Mouse (Mus musculus) c-Kit-positive CD71-negative TER-119-negative erythroid progenitor cells, embryonic 14.5 days (primary cell): ENCODE measurements at regions not wholly inside any gene's neighbourhood (a gene's known extent, or its start where the extent isn't known, plus 50 kb on each side); places are given as distances from the start of the nearest gene placed in this dataset.

Experiments used
- DNase-seq: peaks from one replicate; pipeline ENCODE4 v3.0.0-alpha.2; 2013; ENCODE audit warnings: low read depth

DNA sequence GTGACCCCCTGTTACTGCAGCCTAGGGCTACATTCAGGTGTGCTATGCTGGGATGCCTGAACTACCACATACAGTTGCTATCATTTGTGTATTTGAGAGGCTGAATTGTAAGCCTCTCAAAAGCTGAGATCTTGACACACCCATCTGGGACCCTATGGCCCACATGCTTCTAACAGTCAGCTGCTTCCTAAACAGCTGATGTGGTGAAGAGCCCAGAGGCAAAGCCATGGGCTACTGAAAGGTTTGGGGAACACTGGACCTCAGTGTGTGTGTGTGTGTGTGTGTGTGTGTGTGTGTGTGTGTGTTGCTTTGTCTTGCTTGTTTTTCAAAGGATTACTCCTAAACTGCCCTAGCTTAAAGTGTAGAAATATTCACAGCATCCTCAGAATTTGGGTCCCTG is 75.0 kb downstream of the Lbh start:
- no peak for DNase-seq

DNA sequence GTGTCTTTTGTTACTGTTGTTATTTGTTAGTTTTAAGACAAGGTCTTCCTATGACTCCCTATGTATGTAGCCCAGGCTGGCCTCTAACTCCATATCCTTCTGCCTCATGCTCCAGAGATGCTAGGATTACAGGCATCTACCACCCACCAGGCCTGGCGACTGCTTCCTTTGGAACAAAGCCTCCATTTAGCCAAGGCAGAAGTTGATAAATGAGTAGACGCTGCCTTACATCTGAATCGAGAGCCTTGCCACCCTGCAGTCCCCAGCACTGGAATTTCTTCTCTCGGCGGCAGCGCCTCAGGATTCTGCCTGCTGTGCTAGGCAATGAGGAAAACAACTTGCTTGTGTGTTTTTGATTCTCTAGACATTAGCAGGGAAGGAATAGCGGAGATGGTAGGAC is 75.5 kb downstream of the Lbh start:
- no peak for DNase-seq

DNA sequence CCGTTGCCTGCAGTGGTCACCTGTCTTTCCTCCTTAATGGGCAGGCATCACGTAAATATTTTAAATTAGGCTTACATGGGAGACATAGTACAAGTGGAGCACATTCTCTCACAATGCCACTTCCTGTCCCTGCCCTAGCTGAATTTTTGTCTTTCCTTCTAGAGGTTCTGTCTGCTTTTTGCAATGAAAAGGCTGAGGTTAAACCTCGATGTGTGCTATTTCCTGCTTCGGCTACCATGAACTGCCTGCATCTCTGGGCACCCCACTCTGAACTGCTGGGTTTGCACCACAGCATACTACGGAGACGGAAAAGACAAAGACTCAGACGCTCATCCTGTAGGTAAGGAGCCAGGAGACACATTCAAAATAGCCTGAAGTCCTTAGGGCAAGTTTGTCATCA is 78.4 kb downstream of the Lbh start:
- no peak for DNase-seq

DNA sequence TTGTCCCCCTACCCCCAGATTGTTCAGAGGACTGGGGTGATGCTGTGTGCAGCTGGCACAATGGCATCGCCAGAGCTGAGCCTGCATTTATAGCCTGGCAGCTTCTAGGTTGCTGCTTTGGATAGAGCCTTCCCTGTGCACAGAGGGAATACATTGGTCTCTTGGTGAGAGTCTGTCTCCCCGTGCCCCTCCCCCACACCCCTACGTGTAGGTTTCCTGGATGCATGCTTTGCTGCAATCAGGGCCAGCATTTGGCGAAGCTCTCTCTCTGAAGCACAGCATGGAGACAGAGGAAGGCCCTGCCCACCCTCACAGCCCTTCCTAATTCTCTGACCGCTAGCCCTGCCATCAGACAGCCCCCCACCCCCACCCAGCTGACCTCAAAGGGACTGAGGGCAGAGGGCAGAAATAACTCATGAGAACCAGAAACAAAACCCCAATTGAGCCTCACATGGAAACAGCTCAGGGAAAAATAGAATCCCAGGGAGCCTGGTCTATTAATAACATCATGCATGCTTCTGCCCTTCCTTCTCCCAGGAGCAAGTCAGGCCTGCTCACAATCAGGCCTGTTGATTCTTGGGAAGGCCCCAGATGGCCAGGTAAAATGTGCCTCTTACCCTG is 79.3 kb downstream of the Lbh start:
- no peak for DNase-seq

DNA sequence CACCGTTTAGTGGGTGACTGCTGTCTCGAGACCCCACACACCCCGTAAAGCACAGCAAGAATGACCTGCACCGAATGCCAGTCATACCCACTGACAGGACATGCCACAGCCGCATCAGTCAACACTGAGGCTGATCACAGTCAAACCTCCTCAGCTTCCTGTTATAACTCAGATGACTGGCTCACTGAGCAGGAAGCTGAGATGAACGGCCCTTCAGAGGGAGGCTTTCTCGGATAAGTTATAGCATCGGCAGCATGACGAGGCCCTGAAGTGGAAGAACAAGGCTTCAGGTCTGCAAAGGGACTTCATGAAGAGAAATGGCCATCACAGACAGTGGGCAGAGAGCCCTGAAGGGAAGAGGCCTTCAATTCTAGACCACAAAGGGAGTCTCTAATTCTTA is 87.0 kb downstream of the Lbh start:
- no peak for DNase-seq

DNA sequence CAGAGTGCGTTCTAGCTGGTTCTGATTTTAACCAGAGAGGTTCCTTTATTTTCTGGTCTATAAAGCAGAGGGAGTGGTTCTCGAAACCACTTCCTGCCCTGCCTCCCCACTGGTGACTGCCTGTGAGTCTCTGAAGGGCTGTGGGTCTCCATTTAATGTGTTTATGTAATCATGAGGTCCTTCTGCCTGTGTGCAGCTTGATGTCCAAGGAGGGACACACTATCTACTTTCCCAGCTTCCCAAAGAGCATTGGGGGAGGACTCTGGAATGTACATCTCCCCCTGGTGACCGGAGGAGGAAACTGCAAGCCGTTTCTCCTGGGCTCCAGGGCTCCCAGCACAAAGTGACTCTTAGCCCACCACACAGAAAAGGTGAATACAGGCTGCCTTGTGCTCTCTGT is 90.8 kb downstream of the Lbh start:
- peak; percentile 33 for DNase-seq

DNA sequence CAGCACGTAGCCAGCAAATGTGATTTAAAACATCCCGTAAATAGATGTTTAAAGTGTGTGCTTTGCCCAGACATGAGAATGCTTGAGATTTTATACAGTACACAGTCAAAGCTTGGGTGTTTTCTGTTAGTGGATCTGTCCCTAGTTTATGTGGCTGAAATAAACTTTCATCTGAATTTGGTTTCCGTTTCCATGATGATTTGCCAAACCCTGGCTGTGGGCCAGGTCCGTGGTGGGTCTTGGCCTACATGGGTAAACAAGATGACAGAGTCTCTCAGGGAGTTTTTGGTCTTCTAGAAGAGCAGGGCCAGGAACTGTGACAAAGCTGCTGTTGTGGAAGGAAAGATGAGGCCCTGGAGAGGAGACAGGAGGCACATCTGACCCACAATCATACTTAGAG is 91.9 kb downstream of the Lbh start:
- no peak for DNase-seq

DNA sequence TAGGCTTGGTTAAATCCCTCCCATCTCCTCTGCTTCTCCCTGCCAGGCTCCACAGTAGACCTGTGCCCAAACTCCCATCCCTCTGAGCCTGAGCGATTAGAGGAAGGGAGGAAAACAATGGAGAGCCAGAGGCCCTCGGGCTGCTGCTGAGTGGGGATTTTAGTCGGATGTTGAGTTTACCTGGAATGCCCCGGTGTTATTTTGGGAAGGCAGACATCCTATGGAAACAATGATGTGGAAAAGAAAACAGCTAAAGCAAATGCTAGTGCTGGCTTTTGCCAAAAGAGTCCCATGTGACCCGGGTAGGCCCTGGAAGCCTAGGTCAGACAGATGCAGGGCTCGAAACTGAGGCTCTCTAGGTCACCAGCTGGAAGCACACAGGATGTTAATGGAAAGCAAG is 94.3 kb downstream of the Lbh start:
- no peak for DNase-seq

DNA sequence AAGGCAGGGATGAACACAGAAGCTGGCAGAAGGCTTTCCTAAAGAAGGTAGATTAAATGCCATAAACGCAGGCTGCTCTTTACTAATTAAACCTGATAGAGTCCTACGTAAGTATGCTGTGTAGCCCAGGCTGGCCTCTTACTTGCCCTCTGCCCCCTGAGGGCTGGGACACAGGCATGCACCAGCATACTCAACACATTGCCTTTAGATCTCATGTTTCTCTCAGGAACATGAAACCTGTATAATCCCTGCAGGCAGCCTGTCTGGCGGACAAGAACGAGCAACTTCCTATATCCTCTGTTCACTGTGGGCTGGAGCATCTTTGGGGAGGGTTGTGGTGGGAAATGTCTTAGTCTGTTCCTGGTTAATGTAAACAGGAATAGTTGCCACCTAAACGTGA is 94.8 kb upstream of the Lclat1 start:
- no peak for DNase-seq

DNA sequence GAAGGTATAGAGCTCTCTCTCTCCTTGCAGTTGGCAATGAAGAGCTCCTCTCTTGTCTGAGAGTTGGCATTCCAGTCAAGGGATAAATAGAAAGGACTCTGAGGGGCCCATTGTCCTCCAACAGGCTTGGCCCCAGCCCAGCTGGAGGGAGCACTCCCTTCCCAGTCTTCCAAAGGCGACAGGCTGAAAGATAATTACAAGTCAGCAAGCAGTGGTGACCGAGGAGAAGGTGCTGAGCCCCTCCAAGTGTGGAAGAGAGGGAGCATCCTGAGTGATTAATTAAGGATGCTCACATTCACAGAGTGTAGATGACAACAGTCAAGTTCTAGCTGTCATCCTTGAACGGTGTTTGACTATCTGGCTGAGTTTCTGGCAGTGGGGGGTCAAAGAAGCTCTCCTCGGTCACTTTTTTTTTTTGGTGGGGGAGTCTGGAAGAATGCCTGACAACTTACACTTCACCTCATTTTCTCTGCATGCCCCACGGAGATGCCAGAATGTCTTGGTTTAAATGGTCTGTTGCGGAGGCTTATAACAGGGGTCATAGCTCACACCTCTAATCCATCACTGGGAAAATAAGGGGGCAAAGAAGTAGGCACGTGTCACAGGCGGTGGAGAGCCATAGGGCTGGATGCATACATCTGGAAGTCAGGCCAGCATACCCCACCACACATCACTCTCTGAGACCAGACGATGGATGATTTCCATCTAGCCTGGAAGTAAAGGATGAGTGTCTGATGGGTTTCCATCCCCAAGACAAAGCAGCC is 93.5 kb upstream of the Lclat1 start:
- no peak for DNase-seq

DNA sequence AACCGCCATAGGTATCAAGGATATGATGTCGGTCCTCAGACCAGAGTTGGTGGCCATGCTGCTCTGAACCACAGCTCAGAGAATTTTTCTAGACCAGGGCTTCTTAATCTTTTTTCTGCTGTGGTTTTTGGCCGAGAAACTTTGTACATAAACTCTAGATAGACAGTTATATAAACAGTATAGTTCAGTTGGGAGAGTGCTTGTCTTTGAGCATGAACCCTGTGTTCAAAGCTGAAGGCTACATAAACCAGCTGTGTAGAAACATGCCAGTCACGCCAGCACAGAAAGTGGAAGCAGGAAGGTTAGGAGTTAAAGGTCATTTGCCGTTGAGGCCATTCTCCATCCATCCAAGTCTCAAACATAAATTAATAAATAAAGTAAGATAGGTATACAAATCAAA is 90.6 kb upstream of the Lclat1 start:
- DNase-seq, result no peak

DNA sequence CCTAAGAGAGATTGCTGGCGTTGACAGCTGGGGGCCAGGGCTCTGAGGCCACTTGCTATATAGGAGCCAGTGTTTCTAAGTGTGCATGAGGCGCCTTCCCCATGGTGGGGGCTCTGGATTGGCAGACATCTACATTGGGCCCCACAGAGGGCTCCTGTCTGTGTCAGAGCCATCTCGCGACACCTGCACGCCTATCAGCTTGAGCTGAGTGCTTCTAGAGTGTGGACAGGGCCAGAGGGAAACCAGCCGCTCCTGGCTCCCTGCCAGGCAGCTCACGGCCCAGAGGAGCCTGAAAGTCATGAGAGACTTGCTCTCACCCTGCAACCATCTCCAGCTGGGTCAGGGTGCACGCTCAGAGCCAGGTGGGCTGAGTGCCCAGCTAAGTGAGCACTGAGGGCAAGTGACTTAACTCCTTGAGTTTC is 85.1 kb upstream of the Lclat1 start:
- no peak for DNase-seq

DNA sequence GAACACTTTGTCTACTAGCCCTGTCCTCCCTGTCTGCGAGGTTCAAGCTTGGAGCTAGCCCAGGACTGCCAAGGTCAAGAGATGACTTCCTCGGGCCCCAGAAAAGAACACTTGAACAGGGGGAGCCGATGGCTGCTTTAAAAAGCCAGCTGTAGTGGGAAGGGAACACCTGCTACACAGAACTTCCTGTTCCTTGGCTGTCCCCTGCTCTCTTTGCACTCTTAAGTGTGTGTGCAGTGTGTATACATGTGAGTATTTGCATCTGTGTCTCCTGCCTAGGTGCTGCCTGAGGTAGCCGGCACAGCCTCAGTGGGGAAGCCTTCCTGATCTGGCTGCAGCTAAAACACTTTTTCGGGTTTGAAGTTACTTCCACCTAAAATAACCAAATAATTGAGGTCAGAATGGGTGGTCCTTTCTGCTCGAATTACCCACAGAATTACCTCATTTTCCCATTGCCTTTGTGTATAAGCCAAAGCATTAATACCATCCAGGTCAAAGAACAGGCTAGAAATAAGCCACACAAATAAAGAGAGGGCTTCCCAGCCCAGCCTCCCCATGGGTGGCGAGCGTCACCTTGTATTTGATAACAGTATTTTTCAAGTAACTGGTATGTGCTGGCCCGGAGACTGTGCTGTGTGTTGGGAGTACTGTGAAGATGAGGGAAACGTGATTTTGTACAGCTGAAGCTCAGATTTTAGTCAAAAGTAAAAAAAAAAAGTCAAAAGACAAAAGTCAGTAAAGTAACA is 84.2 kb upstream of the Lclat1 start:
- DNase-seq, result no peak

DNA sequence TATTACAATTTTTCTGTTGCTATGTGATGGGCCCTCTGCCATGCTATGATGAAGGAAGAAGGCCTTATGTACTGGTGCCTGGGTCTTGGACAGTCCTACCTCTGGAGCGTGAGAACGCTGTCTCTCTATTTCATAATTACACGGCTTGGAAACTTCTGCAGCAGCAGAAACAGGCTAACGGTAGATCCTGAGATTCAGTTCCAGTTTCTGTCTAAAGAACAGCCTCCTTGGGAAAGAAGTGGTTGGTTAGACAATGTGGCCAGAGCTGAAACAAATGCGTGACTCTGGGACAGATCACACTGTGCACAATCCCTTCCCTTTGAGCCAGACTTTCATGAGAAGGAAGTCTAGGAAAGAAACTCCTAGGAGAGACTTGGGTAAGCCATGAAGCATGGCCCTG is 80.7 kb upstream of the Lclat1 start:
- DNase-seq, result no peak

DNA sequence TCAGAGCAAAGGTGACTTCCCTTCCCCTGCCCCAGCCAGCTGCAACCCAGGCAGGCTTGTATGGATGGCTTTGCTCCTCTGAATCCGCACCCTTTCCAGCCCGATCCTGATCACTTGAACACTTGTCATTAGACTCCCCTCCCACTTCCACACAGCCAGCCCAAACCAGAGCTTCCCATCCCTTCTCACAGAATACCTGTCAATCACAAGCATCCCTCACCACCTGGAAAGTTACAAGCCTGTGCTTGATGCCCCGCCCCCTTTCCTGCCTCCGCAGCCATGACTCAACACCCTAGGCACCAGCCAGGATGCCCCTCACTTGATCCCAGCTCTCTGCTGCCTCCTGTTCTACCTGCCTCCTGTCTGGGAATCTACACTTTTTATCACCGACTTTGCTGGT is 76.0 kb upstream of the Lclat1 start:
- DNase-seq, result no peak

DNA sequence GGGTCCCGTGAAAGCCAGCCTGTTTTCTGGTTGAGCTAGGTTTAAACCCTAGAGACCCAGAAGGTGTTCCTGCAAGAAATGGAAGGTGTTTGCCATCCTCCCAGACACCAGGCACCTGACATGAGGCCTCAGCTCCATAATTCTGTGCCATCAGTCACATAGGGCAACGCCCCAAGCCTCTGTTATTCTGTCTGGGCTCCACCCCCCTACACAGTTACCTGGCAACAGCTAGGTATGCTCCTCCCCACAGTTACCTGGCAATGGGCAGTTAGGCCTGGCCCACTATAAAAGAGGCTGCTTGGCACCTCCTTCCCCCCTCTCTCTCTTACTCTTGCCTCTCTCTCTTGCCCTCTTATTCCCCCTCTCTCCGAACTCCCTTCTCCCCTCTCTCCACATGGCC is 75.5 kb upstream of the Lclat1 start:
- no peak for DNase-seq

DNA sequence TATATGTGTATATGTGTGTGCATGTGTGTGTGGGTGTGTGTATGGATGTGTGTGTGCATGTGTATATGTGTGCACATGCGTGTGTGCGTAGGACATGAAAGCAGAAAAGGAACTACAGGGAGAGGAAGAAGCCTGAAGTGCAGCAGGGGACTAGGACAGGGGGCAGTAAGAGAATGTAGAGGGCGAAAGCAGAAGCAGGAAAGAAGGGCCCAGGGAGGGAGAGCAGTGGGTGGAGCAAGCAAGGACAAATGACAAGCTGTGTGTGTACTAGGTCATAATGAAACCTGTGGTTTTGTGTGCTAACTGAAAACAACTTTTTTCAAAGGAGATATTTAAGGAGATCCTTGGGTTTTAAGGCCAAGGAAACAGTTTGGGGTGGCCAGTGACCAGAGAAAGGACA is 73.4 kb upstream of the Lclat1 start:
- peak; percentile 34 for DNase-seq

DNA sequence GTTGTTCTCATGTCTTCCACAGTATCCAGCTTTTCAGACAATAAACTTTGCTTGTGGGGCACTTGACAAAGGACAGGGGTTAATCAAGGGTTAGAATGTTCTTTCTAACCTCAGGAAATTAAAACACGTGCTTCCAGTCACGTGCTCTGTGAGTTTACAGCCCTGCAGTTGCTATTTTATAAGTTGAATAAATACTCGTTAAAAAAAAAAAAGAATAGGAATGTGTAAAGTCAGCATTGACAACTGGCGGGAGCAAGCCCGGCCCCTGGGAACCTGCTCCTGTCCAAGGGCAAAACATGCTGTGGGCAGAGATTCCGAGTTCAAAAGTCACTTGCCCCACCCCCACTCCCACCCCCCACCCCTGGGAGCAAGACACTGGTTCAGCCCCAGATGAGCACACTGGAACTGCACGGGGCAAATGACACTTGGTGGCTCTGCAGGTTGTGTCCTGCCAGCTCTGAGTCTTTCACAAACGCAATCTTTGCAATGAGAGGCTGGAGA is 72.8 kb upstream of the Lclat1 start:
- no peak for DNase-seq

DNA sequence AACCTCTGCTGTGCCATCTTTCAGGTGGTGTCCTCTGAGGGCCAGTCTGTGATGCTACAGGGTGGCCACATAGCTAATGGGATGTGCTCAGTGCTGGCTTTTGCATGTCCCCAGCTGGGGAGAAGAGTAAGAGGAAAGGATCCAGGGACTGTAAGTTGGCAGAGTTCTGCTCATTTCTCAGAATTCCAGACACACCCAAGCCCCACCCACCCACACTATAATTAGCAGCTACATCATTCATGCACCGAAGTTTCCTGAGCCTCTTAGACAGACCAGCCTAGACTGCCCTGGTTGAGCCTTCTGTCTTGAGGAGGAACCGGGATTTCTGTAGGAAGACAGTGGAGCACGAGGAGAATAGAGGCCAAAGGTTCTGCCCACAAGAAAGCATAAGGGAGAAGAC is 70.9 kb upstream of the Lclat1 start:
- DNase-seq, result no peak

DNA sequence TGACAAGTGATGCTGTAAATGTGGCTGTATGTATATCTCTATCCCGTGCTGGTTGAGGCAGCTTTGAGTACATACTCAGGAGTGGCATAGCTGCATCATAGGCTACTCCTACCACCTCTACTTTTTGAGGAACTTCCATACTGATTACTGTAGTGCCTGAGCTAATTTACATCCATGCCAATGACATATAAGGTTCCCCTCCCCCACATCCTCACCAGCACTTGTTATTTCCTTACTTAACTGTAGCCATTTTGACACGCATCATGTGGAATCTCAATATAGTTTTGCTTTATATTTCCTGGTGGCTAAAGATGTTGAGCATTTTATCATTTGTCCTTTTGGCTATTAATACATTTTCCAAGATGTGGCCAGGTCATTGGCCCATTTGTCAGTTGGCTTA is 69.2 kb upstream of the Lclat1 start:
- no peak for DNase-seq

DNA sequence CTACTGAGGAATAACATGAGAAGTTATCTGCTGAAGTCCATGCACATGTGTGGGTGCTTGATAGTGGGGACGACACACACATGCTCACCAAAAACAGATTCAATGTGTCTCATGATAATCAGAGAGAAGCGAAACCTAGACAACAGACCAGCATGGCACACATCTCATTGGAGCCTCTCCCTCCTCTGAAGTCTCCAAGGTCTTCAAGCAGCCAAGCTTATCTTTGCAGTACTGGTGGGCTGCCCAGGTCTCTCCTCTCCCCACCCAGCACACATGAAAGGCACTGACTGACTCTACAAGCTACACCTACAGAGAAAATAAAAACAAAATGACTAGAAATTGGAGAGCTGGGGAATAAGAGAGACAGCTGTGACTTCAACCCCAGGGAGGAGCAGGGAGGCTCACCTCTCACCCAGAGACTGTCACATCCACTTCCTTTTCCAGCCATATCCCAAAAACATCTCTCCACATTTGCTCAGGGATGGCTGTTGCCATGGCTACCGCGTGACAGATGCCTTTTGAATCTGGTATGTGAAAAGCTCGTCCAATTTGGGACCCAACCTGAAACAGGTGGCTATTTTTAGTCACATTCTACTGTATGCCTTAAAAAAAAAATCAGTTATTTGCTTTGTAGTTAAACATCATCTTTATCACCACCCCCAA is 62.7 kb upstream of the Lclat1 start:
- DNase-seq, result no peak

DNA sequence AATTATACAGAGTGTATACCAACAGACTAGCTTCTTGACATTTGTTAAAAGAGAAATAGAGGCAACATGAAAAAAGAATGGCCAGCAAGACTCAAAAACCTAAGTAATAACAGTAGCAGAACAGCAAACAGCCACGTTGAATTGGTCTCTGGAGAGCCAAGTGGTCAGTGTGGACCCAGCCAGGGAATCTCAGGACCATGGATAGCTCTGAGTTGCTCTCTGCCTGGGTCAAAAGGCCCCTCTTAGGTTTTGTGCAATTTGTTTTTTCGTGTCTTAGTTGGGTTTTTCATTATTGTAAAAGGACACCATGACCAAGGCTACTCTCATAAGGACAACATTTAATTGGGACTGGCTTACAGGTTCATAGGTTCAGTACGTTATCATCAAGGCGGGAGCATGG is 60.8 kb upstream of the Lclat1 start:
- DNase-seq, result no peak

DNA sequence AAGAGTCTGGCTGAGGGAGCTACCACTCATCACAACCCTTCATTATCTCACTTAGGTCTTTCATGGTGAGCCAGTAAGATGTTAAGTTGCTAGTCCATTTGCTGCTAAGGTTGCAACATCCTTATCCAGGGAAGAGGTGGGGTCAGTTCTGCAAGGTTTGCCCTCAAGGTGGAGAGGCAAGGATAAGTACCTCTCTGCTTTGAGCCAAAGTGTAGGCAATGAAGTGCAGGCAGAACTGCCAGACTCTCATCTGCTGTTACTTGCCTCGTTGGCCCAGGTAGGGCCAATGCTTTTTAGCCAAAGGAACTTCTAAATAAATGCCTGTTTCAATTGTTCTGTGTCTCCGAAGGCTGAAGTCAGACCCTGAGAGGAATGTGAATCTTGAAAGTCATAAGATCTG is 59.6 kb upstream of the Lclat1 start:
- DNase-seq, result no peak
